Mouse (Mus musculus): ENCODE data around the gene Treml1. TPM values are rescaled to one million over a fixed set of nuclear protein-coding genes. Genes with fewer than 3 reads are reported as not detected.
"Not testable (repeated sequence)": the region's sequence is repeated elsewhere in the genome, so short reads cannot be mapped to it uniquely, and the experiment has no call there.

Gene Treml1
- 0.11 and 0.27 TPM in 2 replicates for polyA plus RNA-seq (2012; rRNA removed)

- WGBS = 58% methylated on average over 7 of the region's 7 CpGs
- H3K4me1 ChIP-seq (ENCODE audit: control insufficient read depth, insufficient read depth, low read length) = peaks cover 11% of the 10 kb centered on the region
- H3K4me3 ChIP-seq (replicated peaks; ENCODE audit: insufficient read depth, low read depth, low read length) = no peak within 1 kb of the TSS
- no peaks in the 10 kb centered on the region for H3K27me3 ChIP-seq (ENCODE audit: control insufficient read depth, insufficient read depth, low read length)
- no peak within 1 kb of the TSS for H3K27ac ChIP-seq (ENCODE audit: insufficient read depth, low read length)
- no peak for DNase-seq
- TF ChIP-seq POLR2A (IDR thresholded peaks at IDR 0.05; ENCODE audit: borderline replicate concordance, insufficient read depth, low read length) = no peak
- no peak for TF ChIP-seq CTCF (IDR thresholded peaks at IDR 0.05; ENCODE audit: borderline replicate concordance, insufficient read depth, low read depth, low read length)
Observed at GRCm38 (mm10) chr17:48359616-48360015, at the start of gene Treml1. Gene Treml1 (plus strand): TSS chr17:48359916.

- Histone ChIP-seq H3K4me3 (replicated peaks; ENCODE audit: insufficient read depth, low read depth, low read length) (no peak overlapping the region), H3K27me3 (ENCODE audit: control insufficient read depth, insufficient read depth, low read length) (no peaks in the 10 kb centered on the region), H3K4me1 (ENCODE audit: control insufficient read depth, insufficient read depth, low read length) (no peaks in the 10 kb centered on the region), H3K27ac (ENCODE audit: insufficient read depth, low read length) (no peak overlapping the region)
- WGBS = 74% methylated on average over 2 of the region's 2 CpGs
- no peak for DNase-seq
- no peak for TF ChIP-seq POLR2A (IDR thresholded peaks at IDR 0.05; ENCODE audit: borderline replicate concordance, insufficient read depth, low read length)
- no peak for TF ChIP-seq CTCF (IDR thresholded peaks at IDR 0.05; ENCODE audit: borderline replicate concordance, insufficient read depth, low read depth, low read length)
Observed at GRCm38 (mm10) chr17:48312124-48312523, 47.6 kb upstream of the Treml1 start.

DNA sequence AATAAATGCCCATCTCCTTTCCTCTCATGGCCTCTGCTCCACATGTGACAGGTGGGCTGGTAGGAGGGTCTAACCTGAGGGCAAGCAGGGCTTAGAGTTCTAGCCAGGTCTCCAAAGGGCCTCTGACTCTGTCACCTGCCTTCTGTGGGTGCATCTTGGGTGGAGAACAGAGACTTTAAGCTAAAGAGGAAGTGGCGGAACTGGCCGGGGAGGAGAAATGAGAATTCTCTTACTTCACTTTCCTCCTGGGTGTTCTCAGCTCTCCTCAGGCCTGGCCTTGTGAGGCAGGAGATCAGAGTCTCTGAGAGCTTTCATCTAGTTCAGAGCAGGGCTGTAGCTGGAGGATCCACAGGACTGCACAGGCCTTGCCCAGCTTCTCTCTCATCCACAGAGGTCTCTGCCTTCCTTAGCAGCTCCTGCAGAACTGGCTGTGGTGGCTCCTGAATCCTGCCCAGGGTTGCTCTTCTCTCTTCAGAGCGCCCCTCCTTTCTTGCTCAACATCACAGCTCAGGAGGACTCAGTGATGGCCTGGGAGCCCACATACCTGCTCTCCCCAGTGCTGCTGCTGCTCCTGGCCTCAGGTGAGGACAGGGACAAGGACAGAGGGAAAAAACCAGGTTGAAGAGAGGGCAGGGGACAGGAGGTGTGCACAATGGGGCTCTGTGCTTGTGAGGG, 43.7 kb upstream of the Treml1 start, which contains the start of gene B430306N03Rik:
B430306N03Rik (plus strand) TSS at position 237 of the 675 bp plus-strand sequence.
- not testable (repeated sequence) for H3K4me3 ChIP-seq (replicated peaks; ENCODE audit: insufficient read depth, low read depth, low read length); H3K27me3 ChIP-seq (ENCODE audit: control insufficient read depth, insufficient read depth, low read length); H3K27ac ChIP-seq (ENCODE audit: insufficient read depth, low read length); DNase-seq; H3K4me1 ChIP-seq (ENCODE audit: control insufficient read depth, insufficient read depth, low read length)
- 86% methylated on average over 3 of the region's 3 CpGs for WGBS

GRCm38 (mm10) chr17:48318686-48319085, 41.0 kb upstream of the Treml1 start:
- 97% methylated on average over 1 of the region's 1 CpGs for WGBS
- no peak for DNase-seq
- Histone ChIP-seq H3K27me3 (ENCODE audit: control insufficient read depth, insufficient read depth, low read length) (no peaks in the 10 kb centered on the region), H3K4me1 (ENCODE audit: control insufficient read depth, insufficient read depth, low read length) (no peaks in the 10 kb centered on the region), H3K4me3 (replicated peaks; ENCODE audit: insufficient read depth, low read depth, low read length) (no peak overlapping the region), H3K27ac (ENCODE audit: insufficient read depth, low read length) (no peak overlapping the region)
- no peak for TF ChIP-seq POLR2A (IDR thresholded peaks at IDR 0.05; ENCODE audit: borderline replicate concordance, insufficient read depth, low read length)
- TF ChIP-seq CTCF (IDR thresholded peaks at IDR 0.05; ENCODE audit: borderline replicate concordance, insufficient read depth, low read depth, low read length) = no peak

- 82% methylated on average over 2 of the region's 2 CpGs for WGBS
- Histone ChIP-seq H3K4me1 (ENCODE audit: control insufficient read depth, insufficient read depth, low read length) (no peaks in the 10 kb centered on the region), H3K4me3 (replicated peaks; ENCODE audit: insufficient read depth, low read depth, low read length) (no peak overlapping the region), H3K27me3 (ENCODE audit: control insufficient read depth, insufficient read depth, low read length) (no peaks in the 10 kb centered on the region), H3K27ac (ENCODE audit: insufficient read depth, low read length) (no peak overlapping the region)
- TF ChIP-seq POLR2A (IDR thresholded peaks at IDR 0.05; ENCODE audit: borderline replicate concordance, insufficient read depth, low read length) (no peak), CTCF (IDR thresholded peaks at IDR 0.05; ENCODE audit: borderline replicate concordance, insufficient read depth, low read depth, low read length) (no peak)
- no peak for DNase-seq
Observed at GRCm38 (mm10) chr17:48321279-48321678, 38.4 kb upstream of the Treml1 start.

DNA sequence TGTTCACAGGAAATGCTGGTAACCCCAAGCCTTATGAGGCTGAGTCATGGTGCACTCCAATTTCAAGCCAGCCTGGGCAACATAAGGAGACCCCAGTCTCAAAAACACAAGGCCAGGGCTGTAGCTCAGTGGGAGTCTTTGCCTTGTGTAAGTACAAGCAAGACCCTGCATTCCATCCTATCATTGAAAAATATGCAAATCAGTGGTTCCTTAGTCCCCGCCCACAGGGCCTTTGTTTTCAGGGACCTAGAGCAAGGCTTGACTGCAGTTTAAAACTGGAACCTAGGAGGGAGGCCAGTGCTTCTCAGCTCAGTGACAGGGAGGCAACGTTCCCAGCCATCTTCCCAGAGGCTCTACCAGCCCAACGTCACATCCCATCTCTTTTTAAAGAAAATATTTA, 36.5 kb upstream of the Treml1 start:
- TF ChIP-seq CTCF (IDR thresholded peaks at IDR 0.05; ENCODE audit: borderline replicate concordance, insufficient read depth, low read depth, low read length) (no peak), POLR2A (IDR thresholded peaks at IDR 0.05; ENCODE audit: borderline replicate concordance, insufficient read depth, low read length) (no peak)
- WGBS = 54% methylated on average over 3 of the region's 3 CpGs
- Histone ChIP-seq H3K27ac (ENCODE audit: insufficient read depth, low read length) (no peak overlapping the region), H3K27me3 (ENCODE audit: control insufficient read depth, insufficient read depth, low read length) (no peaks in the 10 kb centered on the region), H3K4me3 (replicated peaks; ENCODE audit: insufficient read depth, low read depth, low read length) (no peak overlapping the region), H3K4me1 (ENCODE audit: control insufficient read depth, insufficient read depth, low read length) (no peaks in the 10 kb centered on the region)
- no peak for DNase-seq

GRCm38 (mm10) chr17:48324258-48324657, 35.5 kb upstream of the Treml1 start:
- DNase-seq = no peak
- Histone ChIP-seq H3K4me3 (replicated peaks; ENCODE audit: insufficient read depth, low read depth, low read length) (no peak overlapping the region), H3K4me1 (ENCODE audit: control insufficient read depth, insufficient read depth, low read length) (no peaks in the 10 kb centered on the region), H3K27me3 (ENCODE audit: control insufficient read depth, insufficient read depth, low read length) (no peaks in the 10 kb centered on the region), H3K27ac (ENCODE audit: insufficient read depth, low read length) (no peak overlapping the region)
- WGBS = 93% methylated on average over 5 of the region's 5 CpGs
- TF ChIP-seq POLR2A (IDR thresholded peaks at IDR 0.05; ENCODE audit: borderline replicate concordance, insufficient read depth, low read length) (no peak), CTCF (IDR thresholded peaks at IDR 0.05; ENCODE audit: borderline replicate concordance, insufficient read depth, low read depth, low read length) (no peak)

- no peak for DNase-seq
- H3K4me1 ChIP-seq (ENCODE audit: control insufficient read depth, insufficient read depth, low read length) = no peaks in the 10 kb centered on the region
- 92% methylated on average over 6 of the region's 6 CpGs for WGBS
- no peak overlapping the region for H3K4me3 ChIP-seq (replicated peaks; ENCODE audit: insufficient read depth, low read depth, low read length)
- H3K27me3 ChIP-seq (ENCODE audit: control insufficient read depth, insufficient read depth, low read length) = no peaks in the 10 kb centered on the region
- TF ChIP-seq CTCF (IDR thresholded peaks at IDR 0.05; ENCODE audit: borderline replicate concordance, insufficient read depth, low read depth, low read length) (no peak), POLR2A (IDR thresholded peaks at IDR 0.05; ENCODE audit: borderline replicate concordance, insufficient read depth, low read length) (no peak)
- H3K27ac ChIP-seq (ENCODE audit: insufficient read depth, low read length) = no peak overlapping the region
Observed at GRCm38 (mm10) chr17:48325093-48325492, 34.6 kb upstream of the Treml1 start.

Measured in cerebellum, adult 2 months (tissue).